Mouse (Mus musculus) midbrain, embryonic 15.5 days (tissue): ENCODE measurements around the gene Cdh11. TPM values are rescaled to one million over a fixed set of nuclear protein-coding genes. Genes with fewer than 3 reads are reported as not detected.

Source experiments
- ATAC-seq: fragments of 200-750 bp; cut with Nextera tagmentation; replicated peaks from 2 replicates; pipeline ENCODE4 v1.8.0; 2017; ENCODE audit warnings: moderate TSS enrichment
- H3K27ac ChIP-seq: fragments of 300-500 bp; sonication (generic); 2 replicates; pipeline ENCODE4 v1.5.1; 2015; ENCODE audit warnings: mild to moderate bottlenecking, inconsistent platforms
- H3K27me3 ChIP-seq: fragments of 300-500 bp; sonication (generic); replicated peaks from 2 replicates; pipeline ENCODE4 v1.6.1; 2015; ENCODE audit warnings: inconsistent platforms
- H3K36me3 ChIP-seq: fragments of 300-500 bp; sonication (generic); replicated peaks from 2 replicates; pipeline ENCODE4 v1.6.1; 2015; ENCODE audit warnings: inconsistent platforms
- H3K4me1 ChIP-seq: fragments of 300-500 bp; sonication (generic); 2 replicates; pipeline ENCODE4 v1.6.1; 2015; ENCODE audit warnings: inconsistent platforms
- H3K4me2 ChIP-seq: fragments of 300-500 bp; sonication (generic); 2 replicates; pipeline ENCODE4 v1.6.1; 2015; ENCODE audit warnings: inconsistent platforms, mild to moderate bottlenecking, moderate library complexity
- H3K4me3 ChIP-seq: fragments of 300-500 bp; sonication (generic); 2 replicates; pipeline ENCODE4 v1.5.1; 2015; ENCODE audit warnings: mild to moderate bottlenecking, inconsistent platforms
- H3K9ac ChIP-seq: fragments of 300-500 bp; sonication (generic); 2 replicates; pipeline ENCODE4 v1.6.1; 2015; ENCODE audit warnings: mild to moderate bottlenecking, inconsistent platforms
- H3K9me3 ChIP-seq: fragments of 300-500 bp; sonication (generic); 2 replicates; pipeline ENCODE4 v1.6.1; 2016; ENCODE audit warnings: inconsistent platforms
- WGBS: fragments of 180-500 bp; shearing (Covaris S2); methylation state at CpG from one replicate; pipeline ENCODE4 v1.1.7; 2015; ENCODE audit warnings: mixed read lengths; 5-methylcytosine and 5-hydroxymethylcytosine counted together
- polyA plus RNA-seq: library from polyadenylated mRNA; unstranded; fragments of >200 nt; fragmentation: Nextera tagmentation; extraction: Ambion mirVana; gene quantifications from 2 replicates; pipeline ENCODE4 v1.2.1, GENCODE M21; 2015

The Cdh11 gene
- polyA plus RNA-seq, 1 experiment from 2014 or later = 42.6 TPM

GRCm38 (mm10) chr8:102742940-102743339 lies 42.5 kb downstream of the Cdh11 start:
- WGBS = 82% methylated on average over 3 of the region's 3 CpGs
- no peaks in the 10 kb centered on the region for H3K36me3 ChIP-seq

GRCm38 (mm10) chr8:102742008-102742591 lies 43.3 kb downstream of the Cdh11 start:
- no peak overlapping the region for H3K4me2 ChIP-seq
- no peak overlapping the region for H3K4me3 ChIP-seq
- H3K27me3 ChIP-seq = no peaks in the 10 kb centered on the region
- H3K27ac ChIP-seq = no peak overlapping the region
- no peak overlapping the region for H3K9ac ChIP-seq
- ATAC-seq = no peak
- H3K4me1 ChIP-seq = no peaks in the 10 kb centered on the region; the same call in 1 of the 2 replicates
- H3K9me3 ChIP-seq = no peaks in the 10 kb centered on the region
- no peaks in the 10 kb centered on the region for H3K36me3 ChIP-seq
- 86% methylated on average over 5 of the region's 5 CpGs for WGBS

More at GRCm38 (mm10) chr8:102742940-102743339, 42.5 kb downstream of the Cdh11 start:
- H3K4me3 ChIP-seq = no peak overlapping the region
- no peak overlapping the region for H3K4me2 ChIP-seq
- H3K27me3 ChIP-seq = no peaks in the 10 kb centered on the region
- H3K9me3 ChIP-seq = no peaks in the 10 kb centered on the region
- H3K4me1 ChIP-seq = no peaks in the 10 kb centered on the region; the same call in 1 of the 2 replicates
- H3K27ac ChIP-seq = no peak overlapping the region
- no peak for ATAC-seq
- no peak overlapping the region for H3K9ac ChIP-seq

GRCm38 (mm10) chr8:102740963-102741362 lies 44.5 kb downstream of the Cdh11 start:
- Histone ChIP-seq H3K27ac (no peak overlapping the region), H3K36me3 (no peaks in the 10 kb centered on the region), H3K9me3 (no peaks in the 10 kb centered on the region), H3K4me3 (no peak overlapping the region), H3K4me1 (no peaks in the 10 kb centered on the region; the same call in 1 of the 2 replicates), H3K27me3 (no peaks in the 10 kb centered on the region), H3K4me2 (no peak overlapping the region), H3K9ac (no peak overlapping the region)
- ATAC-seq = no peak
- WGBS = 87% methylated on average over 4 of the region's 4 CpGs

- Histone ChIP-seq H3K27me3 (no peaks in the 10 kb centered on the region), H3K9ac (no peak overlapping the region), H3K9me3 (no peaks in the 10 kb centered on the region), H3K36me3 (no peaks in the 10 kb centered on the region), H3K4me1 (peaks cover 5% of the 10 kb centered on the region; the same call in 1 of the 2 replicates), H3K4me2 (no peak overlapping the region), H3K4me3 (no peak overlapping the region), H3K27ac (peak overlapping the region; percentile 27; the same call in 1 of the 2 replicates)
- 65% methylated on average over 7 of the region's 7 CpGs for WGBS
- peak; percentile 82 for ATAC-seq
Observed at GRCm38 (mm10) chr8:102738961-102739487, 46.4 kb downstream of the Cdh11 start.

GRCm38 (mm10) chr8:102738395-102738794 lies 47.0 kb downstream of the Cdh11 start:
- Histone ChIP-seq H3K27ac (0 out of 2 replicates have a peak overlapping the region, but pooled peaks have one; percentile 27), H3K4me1 (peaks cover 5% of the 10 kb centered on the region; the same call in 1 of the 2 replicates), H3K4me3 (no peak overlapping the region), H3K9ac (no peak overlapping the region), H3K36me3 (no peaks in the 10 kb centered on the region), H3K27me3 (0 out of 2 replicates have a peak, but pooled peaks cover under 1% of the 10 kb centered on the region), H3K9me3 (no peaks in the 10 kb centered on the region), H3K4me2 (no peak overlapping the region)
- ATAC-seq = 0 out of 2 replicates have a peak, but pooled peaks have one; percentile 15
- WGBS = 88% methylated on average over 7 of the region's 7 CpGs

- WGBS = 64% methylated on average over 1 of the region's 1 CpGs
- Histone ChIP-seq H3K4me2 (no peak overlapping the region), H3K36me3 (no peaks in the 10 kb centered on the region), H3K27ac (no peak overlapping the region), H3K9ac (no peak overlapping the region), H3K27me3 (0 out of 2 replicates have a peak, but pooled peaks cover 9% of the 10 kb centered on the region), H3K9me3 (no peaks in the 10 kb centered on the region), H3K4me1 (peaks cover 5% of the 10 kb centered on the region; the same call in 1 of the 2 replicates), H3K4me3 (no peak overlapping the region)
- ATAC-seq = no peak
Observed at GRCm38 (mm10) chr8:102734419-102734818, 51.0 kb downstream of the Cdh11 start.

GRCm38 (mm10) chr8:102726206-102726935 lies 59.1 kb downstream of the Cdh11 start:
- H3K9me3 ChIP-seq = no peaks in the 10 kb centered on the region
- H3K9ac ChIP-seq = no peak overlapping the region
- H3K4me2 ChIP-seq = no peak overlapping the region
- 10% methylated on average over 10 of the region's 10 CpGs for WGBS
- 0 out of 2 replicates have a peak, but pooled peaks cover 7% of the 10 kb centered on the region for H3K27me3 ChIP-seq
- H3K4me3 ChIP-seq = no peak overlapping the region
- peak; percentile 94 for ATAC-seq
- no peaks in the 10 kb centered on the region for H3K36me3 ChIP-seq
- H3K27ac ChIP-seq = no peak overlapping the region
- peaks cover 11% of the 10 kb centered on the region for H3K4me1 ChIP-seq

- 52% methylated on average over 3 of the region's 3 CpGs for WGBS
- H3K36me3 ChIP-seq = no peaks in the 10 kb centered on the region
- no peak overlapping the region for H3K4me2 ChIP-seq
- H3K4me1 ChIP-seq = peaks cover 11% of the 10 kb centered on the region
- H3K4me3 ChIP-seq = no peak overlapping the region
- ATAC-seq = no peak
- no peaks in the 10 kb centered on the region for H3K9me3 ChIP-seq
- no peak overlapping the region for H3K9ac ChIP-seq
- 0 out of 2 replicates have a peak, but pooled peaks cover 6% of the 10 kb centered on the region for H3K27me3 ChIP-seq
- H3K27ac ChIP-seq = no peak overlapping the region
Observed at GRCm38 (mm10) chr8:102725496-102725895, 59.9 kb downstream of the Cdh11 start.

GRCm38 (mm10) chr8:102715956-102716355 lies 69.5 kb downstream of the Cdh11 start:
- H3K27me3 ChIP-seq = peaks cover 5% of the 10 kb centered on the region
- no peaks in the 10 kb centered on the region for H3K9me3 ChIP-seq
- 57% methylated on average over 4 of the region's 4 CpGs for WGBS
- no peak overlapping the region for H3K27ac ChIP-seq
- no peaks in the 10 kb centered on the region for H3K4me1 ChIP-seq
- ATAC-seq = no peak
- no peak overlapping the region for H3K4me2 ChIP-seq
- H3K4me3 ChIP-seq = no peak overlapping the region
- H3K9ac ChIP-seq = no peak overlapping the region
- no peaks in the 10 kb centered on the region for H3K36me3 ChIP-seq

GRCm38 (mm10) chr8:102707305-102707704 lies 78.1 kb downstream of the Cdh11 start:
- H3K27me3 ChIP-seq = peaks cover 7% of the 10 kb centered on the region
- no peak overlapping the region for H3K9ac ChIP-seq
- no peak for ATAC-seq
- H3K4me1 ChIP-seq = no peaks in the 10 kb centered on the region
- no peak overlapping the region for H3K4me2 ChIP-seq
- no peaks in the 10 kb centered on the region for H3K9me3 ChIP-seq
- WGBS = 7% methylated on average over 7 of the region's 7 CpGs
- no peak overlapping the region for H3K4me3 ChIP-seq
- H3K36me3 ChIP-seq = no peaks in the 10 kb centered on the region
- H3K27ac ChIP-seq = no peak overlapping the region

GRCm38 (mm10) chr8:102705376-102705905 lies 80.0 kb downstream of the Cdh11 start:
- Histone ChIP-seq H3K4me2 (no peak overlapping the region), H3K9ac (no peak overlapping the region), H3K27me3 (no peaks in the 10 kb centered on the region), H3K9me3 (no peaks in the 10 kb centered on the region), H3K27ac (no peak overlapping the region), H3K4me1 (no peaks in the 10 kb centered on the region), H3K36me3 (no peaks in the 10 kb centered on the region), H3K4me3 (no peak overlapping the region)
- 54% methylated on average over 7 of the region's 7 CpGs for WGBS
- ATAC-seq = no peak

- no peaks in the 10 kb centered on the region for H3K4me1 ChIP-seq
- no peaks in the 10 kb centered on the region for H3K27me3 ChIP-seq
- ATAC-seq = no peak
- H3K9ac ChIP-seq = no peak overlapping the region
- H3K4me3 ChIP-seq = no peak overlapping the region
- H3K27ac ChIP-seq = no peak overlapping the region
- H3K36me3 ChIP-seq = no peaks in the 10 kb centered on the region
- no peaks in the 10 kb centered on the region for H3K9me3 ChIP-seq
- no peak overlapping the region for H3K4me2 ChIP-seq
- WGBS = 56% methylated on average over 1 of the region's 1 CpGs
Observed at GRCm38 (mm10) chr8:102700245-102700644, 85.2 kb downstream of the Cdh11 start.
